Mouse (Mus musculus) CD4-positive, CD25-positive, alpha-beta regulatory T cell, adult 4 months (primary cell): ENCODE measurements around the gene Phkg1. TPM values are rescaled to one million over a fixed set of nuclear protein-coding genes. Genes with fewer than 3 reads are reported as not detected.
"Not testable (repeated sequence)": the region's sequence is repeated elsewhere in the genome, so short reads cannot be mapped to it uniquely, and the experiment has no call there.

Experiments
- ATAC-seq: one replicate; pipeline ENCODE4 v1.8.0; 2017
- polyA plus RNA-seq, 2 experiments: library from polyadenylated mRNA; unstranded; fragments of 100-300 nt; shearing (Covaris generic); gene quantifications; one replicate each; pipeline ENCODE4 v1.2.1; 2017

The Phkg1 gene
- polyA plus RNA-seq: under 1 TPM; 0.33 to 0.67 TPM

GRCm38 (mm10) chr5:129898449-129898848 lies at the start of gene Phkg1:
Gene Phkg1 (minus strand): TSS chr5:129898549.
- ATAC-seq: no peak

GRCm38 (mm10) chr5:129947528-129948033 lies 49.2 kb upstream of the Phkg1 start:
- ATAC-seq: no peak

GRCm38 (mm10) chr5:129943402-129943801 lies 45.1 kb upstream of the Phkg1 start:
- ATAC-seq: no peak

- ATAC-seq: not testable (repeated sequence)
Measured at GRCm38 (mm10) chr5:129942073-129942939, 44.0 kb upstream of the Phkg1 start.

- ATAC-seq: peak; percentile 91
Measured at GRCm38 (mm10) chr5:129941495-129942045, 43.2 kb upstream of the Phkg1 start, which contains the start of gene Vkorc1l1. Gene Vkorc1l1 (plus strand): TSS chr5:129941970.

GRCm38 (mm10) chr5:129940736-129941494 lies 42.6 kb upstream of the Phkg1 start:
- ATAC-seq: no peak

GRCm38 (mm10) chr5:129940281-129940680 lies 41.9 kb upstream of the Phkg1 start:
- no peak for ATAC-seq

- ATAC-seq: no peak
Measured at GRCm38 (mm10) chr5:129936941-129937340, 38.6 kb upstream of the Phkg1 start.

GRCm38 (mm10) chr5:129929924-129930855 lies 31.8 kb upstream of the Phkg1 start:
- ATAC-seq: no peak

GRCm38 (mm10) chr5:129925933-129926332 lies 27.6 kb upstream of the Phkg1 start:
- no peak for ATAC-seq

- no peak for ATAC-seq
Measured at GRCm38 (mm10) chr5:129924820-129925452, 26.6 kb upstream of the Phkg1 start.

GRCm38 (mm10) chr5:129921972-129922371 lies 23.6 kb upstream of the Phkg1 start:
- no peak for ATAC-seq

- ATAC-seq: no peak
Measured at GRCm38 (mm10) chr5:129919320-129919719, 21.0 kb upstream of the Phkg1 start.

GRCm38 (mm10) chr5:129918752-129919151 lies 20.4 kb upstream of the Phkg1 start:
- ATAC-seq: no peak

GRCm38 (mm10) chr5:129918065-129918651 lies 19.8 kb upstream of the Phkg1 start:
- ATAC-seq: no peak

- not testable (repeated sequence) for ATAC-seq
Measured at GRCm38 (mm10) chr5:129915491-129915890, 17.1 kb upstream of the Phkg1 start.

- peak; percentile 90 for ATAC-seq
Measured at GRCm38 (mm10) chr5:129914024-129914423, 15.7 kb upstream of the Phkg1 start.

GRCm38 (mm10) chr5:129909591-129909990 lies 11.2 kb upstream of the Phkg1 start:
- ATAC-seq: no peak

- ATAC-seq: no peak
Measured at GRCm38 (mm10) chr5:129909147-129909546, 10.8 kb upstream of the Phkg1 start.

- ATAC-seq: peak; percentile 83
Measured at GRCm38 (mm10) chr5:129908242-129908965, 10.1 kb upstream of the Phkg1 start, which contains the start of gene Nupr1l. Gene Nupr1l (plus strand): TSS chr5:129908540.
